Mouse (Mus musculus) embryonic facial prominence, embryonic 10.5 days (tissue): ENCODE measurements around the gene Myo6. TPM values are rescaled to one million over a fixed set of nuclear protein-coding genes. Genes with fewer than 3 reads are reported as not detected.
A peak's percentile ranks its signal among the peaks of the same experiment; 100 is the strongest.

Experiments
- DNase-seq: peaks from one replicate; pipeline ENCODE4 v3.0.0-alpha.2; 2017; ENCODE audit warnings: low spot score
- H3K27ac ChIP-seq: fragments of 300-500 bp; sonication (generic); replicated peaks from 2 replicates; pipeline ENCODE4 v1.5.1; 2016; ENCODE audit warnings: mild to moderate bottlenecking
- H3K27me3 ChIP-seq: fragments of 300-500 bp; sonication (generic); replicated peaks from 2 replicates; pipeline ENCODE4 v1.6.1; 2016; ENCODE audit warnings: low read depth, mild to moderate bottlenecking; ENCODE audit not compliant: poor library complexity, severe bottlenecking
- H3K36me3 ChIP-seq: fragments of 300-500 bp; sonication (generic); replicated peaks from 2 replicates; pipeline ENCODE4 v1.6.1; 2016; ENCODE audit warnings: mild to moderate bottlenecking, moderate library complexity
- H3K4me1 ChIP-seq: fragments of 300-500 bp; sonication (generic); 2 replicates; pipeline ENCODE4 v1.6.1; 2016
- H3K4me3 ChIP-seq: fragments of 300-500 bp; sonication (generic); 2 replicates; pipeline ENCODE4 v1.5.1; 2016; ENCODE audit warnings: mild to moderate bottlenecking, moderate library complexity
- H3K9me3 ChIP-seq: fragments of 300-500 bp; sonication (generic); 2 replicates; pipeline ENCODE4 v1.6.1; 2016; ENCODE audit warnings: mild to moderate bottlenecking
- WGBS: fragments of 180-500 bp; shearing (Covaris S2); methylation state at CpG from one replicate; pipeline ENCODE4 v1.1.7; 2016; 5-methylcytosine and 5-hydroxymethylcytosine counted together
- polyA plus RNA-seq: library from polyadenylated mRNA; unstranded; fragments of >200 nt; fragmentation: Nextera tagmentation; extraction: Ambion mirVana; gene quantifications from 2 replicates; pipeline ENCODE4 v1.2.1, GENCODE M21; 2016

Gene Myo6
- polyA plus RNA-seq, 1 experiment from 2014 or later = 10.7 TPM

DNA sequence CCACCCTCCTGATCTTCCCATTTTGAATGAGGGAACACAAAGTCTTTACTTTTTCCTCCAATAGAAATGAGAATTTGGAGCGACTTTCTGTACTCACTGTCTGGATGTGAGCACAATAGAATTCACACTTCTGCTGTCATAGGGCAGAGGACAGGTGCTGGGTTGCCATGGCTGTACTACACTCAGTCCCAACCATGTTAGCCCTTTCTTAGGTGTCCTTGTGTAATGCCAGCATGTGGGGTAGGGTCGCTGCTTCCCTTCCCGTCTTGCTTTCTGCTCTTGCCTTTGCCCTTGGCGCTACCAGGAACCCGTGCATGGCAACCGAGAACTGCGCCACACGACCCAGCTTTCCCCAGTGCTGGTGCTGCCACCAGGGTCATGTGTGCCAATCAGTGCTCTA, 21.9 kb downstream of the Myo6 start:
- H3K27ac ChIP-seq = no peak overlapping the region
- H3K27me3 ChIP-seq = no peaks in the 10 kb centered on the region
- no peaks in the 10 kb centered on the region for H3K9me3 ChIP-seq
- 92% methylated on average over 8 of the region's 8 CpGs for WGBS
- H3K4me1 ChIP-seq = 0 out of 2 replicates have a peak, but pooled peaks cover 5% of the 10 kb centered on the region
- no peaks in the 10 kb centered on the region for H3K36me3 ChIP-seq
- no peak overlapping the region for H3K4me3 ChIP-seq
- no peak for DNase-seq

DNA sequence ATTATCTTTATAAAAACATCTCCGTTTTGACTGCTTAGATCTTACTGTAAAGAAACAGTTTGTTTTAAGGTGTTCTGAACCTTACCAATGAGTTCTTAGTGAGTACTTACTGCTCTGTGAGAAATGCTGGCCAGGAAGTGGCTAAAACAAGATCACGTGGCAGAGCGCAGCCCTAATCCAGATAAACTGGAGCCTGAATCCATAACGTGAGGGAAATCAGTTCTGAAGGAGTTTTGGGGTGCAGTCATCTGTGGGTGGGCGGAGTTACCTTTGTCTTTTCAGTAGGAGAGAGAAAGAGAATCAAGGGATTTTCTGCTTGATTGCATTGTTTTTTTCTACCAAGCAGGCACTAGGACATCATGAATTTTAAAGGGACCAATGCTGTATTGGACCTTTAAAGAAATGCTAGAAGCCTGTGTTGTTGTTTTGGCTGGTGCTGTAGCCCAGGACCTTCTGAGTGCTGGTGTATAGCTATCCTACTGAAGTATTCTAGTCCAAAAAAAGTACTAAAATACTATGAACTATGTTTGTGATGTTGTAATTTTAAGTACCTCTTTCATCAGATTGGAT, 23.6 kb downstream of the Myo6 start:
- Histone ChIP-seq H3K27me3 (no peaks in the 10 kb centered on the region), H3K9me3 (no peaks in the 10 kb centered on the region), H3K4me3 (no peak overlapping the region), H3K36me3 (no peaks in the 10 kb centered on the region), H3K27ac (no peak overlapping the region), H3K4me1 (0 out of 2 replicates have a peak, but pooled peaks cover 5% of the 10 kb centered on the region)
- DNase-seq = no peak
- WGBS = 50% methylated on average over 5 of the region's 5 CpGs

DNA sequence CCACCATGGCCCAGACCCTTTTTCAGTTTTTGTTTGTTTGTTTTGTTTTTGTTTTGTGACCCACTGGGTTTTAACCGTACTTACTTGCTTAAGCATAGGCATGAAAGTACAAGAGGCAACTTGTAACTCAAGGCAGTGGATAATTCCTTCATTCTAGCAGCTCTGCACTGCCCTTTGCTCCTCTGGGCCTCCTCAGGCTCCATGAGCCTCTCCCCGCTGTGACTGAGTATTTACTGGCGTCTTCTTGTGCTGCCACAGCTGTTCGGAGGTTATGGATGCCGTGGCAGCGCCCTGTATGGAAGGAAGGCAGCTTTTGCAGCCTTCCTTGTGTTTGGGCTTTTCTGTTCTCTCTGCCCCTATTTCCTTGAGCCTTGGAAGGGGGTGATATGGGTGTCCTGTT, 26.4 kb downstream of the Myo6 start:
- peaks cover 6% of the 10 kb centered on the region for H3K4me1 ChIP-seq
- DNase-seq = no peak
- no peak overlapping the region for H3K4me3 ChIP-seq
- no peaks in the 10 kb centered on the region for H3K36me3 ChIP-seq
- no peak overlapping the region for H3K27ac ChIP-seq
- H3K9me3 ChIP-seq = no peaks in the 10 kb centered on the region
- 73% methylated on average over 6 of the region's 6 CpGs for WGBS
- H3K27me3 ChIP-seq = no peaks in the 10 kb centered on the region

DNA sequence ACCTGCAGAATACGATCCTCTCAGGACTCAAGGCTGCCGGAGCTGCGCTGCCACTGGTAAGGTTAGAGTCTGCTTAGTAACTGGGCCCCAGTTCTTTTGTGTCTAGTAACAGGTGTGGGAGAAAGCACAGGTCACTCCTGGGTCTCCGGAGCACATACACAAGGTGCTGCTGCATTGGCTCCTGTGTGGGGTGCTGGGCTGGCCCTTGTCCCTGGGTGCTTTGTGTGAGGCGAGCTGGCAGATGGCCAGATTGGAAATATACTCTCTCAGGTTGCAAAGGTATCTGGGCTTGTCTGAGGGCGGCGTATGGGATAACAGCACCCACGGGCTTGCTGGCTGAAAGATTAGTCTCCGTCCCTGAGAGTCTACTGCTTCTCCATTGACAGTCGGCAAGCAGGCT, 27.5 kb downstream of the Myo6 start:
- Histone ChIP-seq H3K4me3 (no peak overlapping the region), H3K27ac (0 out of 2 replicates have a peak overlapping the region, but pooled peaks have one; percentile 19), H3K27me3 (no peaks in the 10 kb centered on the region), H3K9me3 (no peaks in the 10 kb centered on the region), H3K4me1 (peaks cover 14% of the 10 kb centered on the region), H3K36me3 (no peaks in the 10 kb centered on the region)
- no peak for DNase-seq
- 87% methylated on average over 10 of the region's 10 CpGs for WGBS

DNA sequence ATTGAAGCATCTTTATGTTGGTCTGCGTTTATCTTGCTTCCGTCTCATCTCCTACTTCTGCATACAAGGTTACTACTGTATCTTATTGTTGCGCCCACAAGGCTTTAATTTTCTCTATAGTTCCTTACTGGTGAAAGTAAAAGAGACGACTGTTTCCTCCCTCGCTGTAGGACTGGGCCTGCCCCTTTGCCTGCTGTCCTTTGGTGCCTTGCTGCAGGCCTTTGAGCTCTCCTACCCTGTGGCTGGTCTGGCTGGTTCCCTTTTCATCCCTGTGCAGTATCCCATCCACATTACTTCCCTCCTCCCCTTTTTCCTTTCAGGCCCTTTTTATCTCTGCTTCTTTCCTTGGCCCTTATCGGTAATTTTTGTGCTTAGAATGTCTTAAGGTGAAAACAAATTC, 29.6 kb downstream of the Myo6 start:
- H3K27ac ChIP-seq = no peak overlapping the region
- no peak for DNase-seq
- H3K27me3 ChIP-seq = no peaks in the 10 kb centered on the region
- WGBS = 58% methylated on average over 6 of the region's 6 CpGs
- no peaks in the 10 kb centered on the region for H3K9me3 ChIP-seq
- no peak overlapping the region for H3K4me3 ChIP-seq
- H3K36me3 ChIP-seq = no peaks in the 10 kb centered on the region
- H3K4me1 ChIP-seq = peaks cover 16% of the 10 kb centered on the region

DNA sequence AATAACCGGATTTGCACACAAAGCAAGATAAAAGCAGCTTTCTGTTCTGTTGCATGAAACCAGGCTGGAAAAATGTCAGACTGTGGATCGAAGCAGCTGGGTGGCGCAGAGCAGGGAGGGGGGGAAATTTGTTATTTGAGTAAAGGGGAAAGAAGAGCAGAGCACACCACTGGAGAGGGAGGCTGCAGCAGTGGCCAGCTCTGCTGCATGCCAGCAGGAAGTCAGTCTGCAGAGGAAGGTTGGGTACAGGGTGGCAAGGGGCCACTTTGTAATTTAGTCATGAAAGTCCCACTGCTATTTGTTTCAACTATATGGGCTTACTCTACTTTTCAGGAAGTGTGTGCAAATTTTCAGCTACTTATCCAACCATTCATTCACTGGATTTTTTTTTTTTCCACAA, 31.3 kb downstream of the Myo6 start:
- Histone ChIP-seq H3K27ac (no peak overlapping the region; the same call in 1 of the 2 replicates), H3K9me3 (no peaks in the 10 kb centered on the region), H3K27me3 (no peaks in the 10 kb centered on the region), H3K4me3 (no peak overlapping the region), H3K36me3 (no peaks in the 10 kb centered on the region), H3K4me1 (peaks cover 16% of the 10 kb centered on the region)
- 76% methylated on average over 3 of the region's 3 CpGs for WGBS
- DNase-seq = no peak

GRCm38 (mm10) chr9:80197233-80197632, 32.4 kb downstream of the Myo6 start:
- DNase-seq = no peak
- Histone ChIP-seq H3K9me3 (no peaks in the 10 kb centered on the region), H3K4me1 (peaks cover 17% of the 10 kb centered on the region), H3K36me3 (no peaks in the 10 kb centered on the region), H3K27ac (no peak overlapping the region), H3K27me3 (no peaks in the 10 kb centered on the region), H3K4me3 (no peak overlapping the region)
- WGBS = 54% methylated on average over 6 of the region's 6 CpGs

DNA sequence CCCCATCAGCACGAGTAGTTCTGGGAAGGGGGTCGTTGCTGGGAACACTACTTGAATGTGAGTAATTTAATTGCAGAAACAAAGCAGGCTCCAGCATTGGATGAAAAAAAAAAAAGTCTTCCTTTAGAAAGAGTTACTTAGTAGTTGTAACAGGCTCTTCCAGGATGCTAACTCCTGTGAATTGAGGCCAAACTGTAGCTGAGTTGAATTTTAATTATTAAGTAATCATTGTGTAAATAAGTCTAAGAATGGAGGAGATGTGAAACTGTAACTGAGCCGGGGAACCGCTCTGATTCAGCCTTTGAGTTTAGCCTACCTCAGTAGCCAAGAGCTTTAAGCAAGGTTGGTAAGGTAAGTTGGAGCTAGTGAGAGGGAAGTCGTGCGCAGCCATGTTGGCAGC, 36.0 kb downstream of the Myo6 start:
- WGBS = 69% methylated on average over 6 of the region's 6 CpGs
- Histone ChIP-seq H3K36me3 (no peaks in the 10 kb centered on the region), H3K4me1 (peaks cover 18% of the 10 kb centered on the region), H3K9me3 (no peaks in the 10 kb centered on the region), H3K27me3 (no peaks in the 10 kb centered on the region), H3K27ac (no peak overlapping the region), H3K4me3 (no peak overlapping the region)
- no peak for DNase-seq

- Histone ChIP-seq H3K27me3 (no peaks in the 10 kb centered on the region), H3K36me3 (no peaks in the 10 kb centered on the region), H3K9me3 (no peaks in the 10 kb centered on the region), H3K4me3 (no peak overlapping the region), H3K4me1 (peaks cover 4% of the 10 kb centered on the region), H3K27ac (no peak overlapping the region)
- no peak for DNase-seq
- 85% methylated on average over 14 of the region's 14 CpGs for WGBS
Measured at GRCm38 (mm10) chr9:80202374-80203060, 37.7 kb downstream of the Myo6 start.

GRCm38 (mm10) chr9:80208681-80209080, 43.9 kb downstream of the Myo6 start:
- 88% methylated on average over 2 of the region's 2 CpGs for WGBS
- Histone ChIP-seq H3K27me3 (no peaks in the 10 kb centered on the region), H3K36me3 (no peaks in the 10 kb centered on the region), H3K9me3 (no peaks in the 10 kb centered on the region), H3K4me1 (peaks cover 8% of the 10 kb centered on the region; the same call in 1 of the 2 replicates), H3K4me3 (no peak overlapping the region), H3K27ac (no peak overlapping the region)
- DNase-seq = no peak

DNA sequence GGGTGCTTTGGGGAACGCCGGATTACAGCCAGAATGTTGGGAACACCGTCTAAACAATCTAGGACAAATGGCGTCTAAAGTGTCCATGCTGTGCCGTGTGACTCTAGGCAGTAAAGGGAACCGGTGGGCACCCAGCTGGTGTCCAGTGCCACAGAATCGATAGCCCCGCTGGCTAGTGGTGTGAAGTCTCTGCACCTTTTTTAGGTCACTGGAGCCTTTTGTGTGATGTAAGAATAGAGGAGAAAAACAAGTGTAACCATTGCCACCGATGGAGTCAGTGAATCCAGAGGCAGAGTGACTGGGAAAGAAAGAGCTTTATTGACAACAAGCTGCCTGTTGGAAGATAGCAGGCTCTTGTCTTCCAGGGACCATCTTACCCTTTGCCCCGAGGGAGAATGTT, 44.6 kb downstream of the Myo6 start:
- no peaks in the 10 kb centered on the region for H3K9me3 ChIP-seq
- H3K4me1 ChIP-seq = peaks cover 8% of the 10 kb centered on the region; the same call in 1 of the 2 replicates
- 60% methylated on average over 10 of the region's 10 CpGs for WGBS
- no peaks in the 10 kb centered on the region for H3K36me3 ChIP-seq
- no peak overlapping the region for H3K27ac ChIP-seq
- DNase-seq = no peak
- H3K27me3 ChIP-seq = no peaks in the 10 kb centered on the region
- no peak overlapping the region for H3K4me3 ChIP-seq

DNA sequence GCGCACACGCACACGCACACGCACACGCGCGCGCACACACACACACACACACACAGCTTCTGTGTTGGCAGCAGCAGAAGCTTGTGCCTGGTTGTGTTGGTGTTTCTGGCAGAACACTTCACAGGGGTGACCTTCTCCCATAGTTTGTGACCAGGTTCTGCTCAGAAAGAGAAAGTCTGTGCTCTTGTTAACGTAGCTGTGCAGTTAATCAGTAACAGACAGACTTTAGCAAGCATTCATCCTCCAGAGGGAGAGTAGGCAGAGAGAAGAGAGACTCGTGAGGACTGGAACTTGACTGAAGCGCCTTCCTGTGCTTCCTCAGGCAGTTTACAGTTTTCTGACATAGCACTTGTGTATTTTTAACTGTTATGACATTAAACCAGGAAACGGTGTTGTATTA, 45.3 kb downstream of the Myo6 start:
- Histone ChIP-seq H3K4me3 (no peak overlapping the region), H3K9me3 (no peaks in the 10 kb centered on the region), H3K27ac (no peak overlapping the region), H3K27me3 (no peaks in the 10 kb centered on the region), H3K4me1 (peaks cover 8% of the 10 kb centered on the region; the same call in 1 of the 2 replicates), H3K36me3 (no peaks in the 10 kb centered on the region)
- no peak for DNase-seq
- WGBS = 74% methylated on average over 12 of the region's 12 CpGs

GRCm38 (mm10) chr9:80213428-80213827, 48.6 kb downstream of the Myo6 start:
- Histone ChIP-seq H3K9me3 (no peaks in the 10 kb centered on the region), H3K27ac (no peak overlapping the region), H3K36me3 (no peaks in the 10 kb centered on the region), H3K4me1 (peaks cover 10% of the 10 kb centered on the region; the same call in 1 of the 2 replicates), H3K27me3 (no peaks in the 10 kb centered on the region), H3K4me3 (no peak overlapping the region)
- DNase-seq = no peak
- WGBS = 88% methylated on average over 2 of the region's 2 CpGs
